Mouse (Mus musculus): ENCODE results near the gene Lpcat4. TPM values are rescaled to one million over a fixed set of nuclear protein-coding genes. Genes with fewer than 3 reads are reported as not detected.

Gene Lpcat4
- 25.4 and 26.8 TPM in 2 replicates for polyA plus RNA-seq (2015; fragmentation: Nextera tagmentation; extraction: Ambion mirVana)

GRCm38 (mm10) chr2:112239212-112239934 lies at the start of gene Lpcat4:
Gene Lpcat4, plus strand, starts transcription at chr2:112239468.

GRCm38 (mm10) chr2:112259241-112259962 lies 20.1 kb downstream of the Lpcat4 start, which contains the start of gene Nutm1:
Gene Nutm1, minus strand, starts transcription at chr2:112259291.

GRCm38 (mm10) chr2:112261748-112262653 lies 22.7 kb downstream of the Lpcat4 start, which contains the start of gene Nop10:
Gene Nop10, plus strand, starts transcription at chr2:112261926.

GRCm38 (mm10) chr2:112265448-112266241 lies 26.4 kb downstream of the Lpcat4 start, which contains the start of gene Slc12a6:
Gene Slc12a6, plus strand, starts transcription at chr2:112265825.

GRCm38 (mm10) chr2:112266242-112266592 lies 26.9 kb downstream of the Lpcat4 start, which contains the start of gene Gm21985:
Gene Gm21985, plus strand, starts transcription at chr2:112266314.

Other genes with a start within 250 kb of the Lpcat4 start
- not detected in 2 replicates for gene Olfr1309, start 249.2 kb upstream of the Lpcat4 start, polyA plus RNA-seq (2015; fragmentation: Nextera tagmentation; extraction: Ambion mirVana)
- not detected in 2 replicates for gene Olfr1310, start 226.8 kb upstream of the Lpcat4 start, polyA plus RNA-seq (2015; fragmentation: Nextera tagmentation; extraction: Ambion mirVana)
- gene Olfr1311, start 215.1 kb upstream of the Lpcat4 start, polyA plus RNA-seq (2015; fragmentation: Nextera tagmentation; extraction: Ambion mirVana): not detected in 2 replicates
- not detected in 2 replicates for gene Olfr1312, start 189.2 kb upstream of the Lpcat4 start, polyA plus RNA-seq (2015; fragmentation: Nextera tagmentation; extraction: Ambion mirVana)
- gene Olfr1313, start 161.6 kb upstream of the Lpcat4 start, polyA plus RNA-seq (2015; fragmentation: Nextera tagmentation; extraction: Ambion mirVana): not detected in 2 replicates
- gene Olfr1314, start 142.7 kb upstream of the Lpcat4 start, polyA plus RNA-seq (2015; fragmentation: Nextera tagmentation; extraction: Ambion mirVana): not detected in 2 replicates
- gene Olfr1315-ps1, start 124.0 kb upstream of the Lpcat4 start, polyA plus RNA-seq (2015; fragmentation: Nextera tagmentation; extraction: Ambion mirVana): not detected in 2 replicates
- gene Olfr1316, start 104.5 kb upstream of the Lpcat4 start, polyA plus RNA-seq (2015; fragmentation: Nextera tagmentation; extraction: Ambion mirVana): not detected in 2 replicates
- not detected in 2 replicates for gene Olfr1317, start 99.1 kb upstream of the Lpcat4 start, polyA plus RNA-seq (2015; fragmentation: Nextera tagmentation; extraction: Ambion mirVana)
- gene Olfr1318, start 85.3 kb upstream of the Lpcat4 start, polyA plus RNA-seq (2015; fragmentation: Nextera tagmentation; extraction: Ambion mirVana): 0.06 and 0.23 TPM in 2 replicates
- gene Nutm1, start 19.8 kb downstream of the Lpcat4 start, polyA plus RNA-seq (2015; fragmentation: Nextera tagmentation; extraction: Ambion mirVana): not detected in 2 replicates
- 126 and 144 TPM in 2 replicates for gene Nop10, start 22.5 kb downstream of the Lpcat4 start, polyA plus RNA-seq (2015; fragmentation: Nextera tagmentation; extraction: Ambion mirVana)
- gene Slc12a6, start 26.4 kb downstream of the Lpcat4 start, polyA plus RNA-seq (2015; fragmentation: Nextera tagmentation; extraction: Ambion mirVana): 8.3 and 9.3 TPM in 2 replicates
- gene Gm21985, start 26.8 kb downstream of the Lpcat4 start, polyA plus RNA-seq (2015; fragmentation: Nextera tagmentation; extraction: Ambion mirVana): not detected in 2 replicates
- gene Emc4, start 128.6 kb downstream of the Lpcat4 start, polyA plus RNA-seq (2015; fragmentation: Nextera tagmentation; extraction: Ambion mirVana): 101 and 118 TPM in 2 replicates
- 16.3 and 21.1 TPM in 2 replicates for gene Katnbl1, start 139.7 kb downstream of the Lpcat4 start, polyA plus RNA-seq (2015; fragmentation: Nextera tagmentation; extraction: Ambion mirVana)
- gene Emc7, start 215.5 kb downstream of the Lpcat4 start, polyA plus RNA-seq (2015; fragmentation: Nextera tagmentation; extraction: Ambion mirVana): 21.9 and 23.2 TPM in 2 replicates
- gene Chrm5, start 241.3 kb downstream of the Lpcat4 start, polyA plus RNA-seq (2015; fragmentation: Nextera tagmentation; extraction: Ambion mirVana): not detected in 2 replicates

Measured in urinary bladder, postnatal 0 days (tissue).